Mouse (Mus musculus) forebrain, embryonic 15.5 days (tissue): ENCODE results near the gene Itgbl1. TPM values are rescaled to one million over a fixed set of nuclear protein-coding genes. Genes with fewer than 3 reads are reported as not detected.
"Not testable (repeated sequence)": the region's sequence is repeated elsewhere in the genome, so short reads cannot be mapped to it uniquely, and the experiment has no call there.

Experiments
- ATAC-seq: fragments of 200-750 bp; cut with Nextera tagmentation; replicated peaks from 2 replicates; pipeline ENCODE4 v1.8.0; 2017; ENCODE audit warnings: mild to moderate bottlenecking, moderate TSS enrichment, moderate library complexity
- H3K27ac ChIP-seq: fragments of 300-500 bp; sonication (generic); replicated peaks from 2 replicates; pipeline ENCODE4 v1.5.1; 2015; ENCODE audit warnings: mild to moderate bottlenecking, inconsistent platforms
- H3K27me3 ChIP-seq: fragments of 300-500 bp; sonication (generic); 2 replicates; pipeline ENCODE4 v1.6.1; 2015; ENCODE audit warnings: inconsistent platforms
- H3K36me3 ChIP-seq: fragments of 300-500 bp; sonication (generic); 2 replicates; pipeline ENCODE4 v1.6.1; 2015; ENCODE audit warnings: mild to moderate bottlenecking, inconsistent platforms
- H3K4me1 ChIP-seq: fragments of 300-500 bp; sonication (generic); 2 replicates; pipeline ENCODE4 v1.6.1; 2015; ENCODE audit warnings: inconsistent platforms
- H3K4me2 ChIP-seq: fragments of 300-500 bp; sonication (generic); replicated peaks from 2 replicates; pipeline ENCODE4 v1.6.1; 2015; ENCODE audit warnings: mild to moderate bottlenecking, inconsistent platforms
- H3K4me3 ChIP-seq: fragments of 300-500 bp; sonication (generic); 2 replicates; pipeline ENCODE4 v1.5.1; 2015; ENCODE audit warnings: mild to moderate bottlenecking, inconsistent platforms
- H3K9ac ChIP-seq: fragments of 300-500 bp; sonication (generic); replicated peaks from 2 replicates; pipeline ENCODE4 v1.6.1; 2015; ENCODE audit warnings: mild to moderate bottlenecking, inconsistent platforms
- H3K9me3 ChIP-seq: fragments of 300-500 bp; sonication (generic); 2 replicates; pipeline ENCODE4 v1.6.1; 2016; ENCODE audit warnings: inconsistent platforms
- WGBS: fragments of 180-500 bp; shearing (Covaris S2); methylation state at CpG from one replicate; pipeline ENCODE4 v1.1.7; 2015; ENCODE audit warnings: mixed read lengths; 5-methylcytosine and 5-hydroxymethylcytosine counted together
- polyA plus RNA-seq: library from polyadenylated mRNA; unstranded; fragments of >200 nt; fragmentation: Nextera tagmentation; extraction: Ambion mirVana; gene quantifications from 2 replicates; pipeline ENCODE4 v1.2.1, GENCODE M21; 2015

Itgbl1 gene
- polyA plus RNA-seq: 3.1 and 3.5 TPM in 2 replicates

DNA sequence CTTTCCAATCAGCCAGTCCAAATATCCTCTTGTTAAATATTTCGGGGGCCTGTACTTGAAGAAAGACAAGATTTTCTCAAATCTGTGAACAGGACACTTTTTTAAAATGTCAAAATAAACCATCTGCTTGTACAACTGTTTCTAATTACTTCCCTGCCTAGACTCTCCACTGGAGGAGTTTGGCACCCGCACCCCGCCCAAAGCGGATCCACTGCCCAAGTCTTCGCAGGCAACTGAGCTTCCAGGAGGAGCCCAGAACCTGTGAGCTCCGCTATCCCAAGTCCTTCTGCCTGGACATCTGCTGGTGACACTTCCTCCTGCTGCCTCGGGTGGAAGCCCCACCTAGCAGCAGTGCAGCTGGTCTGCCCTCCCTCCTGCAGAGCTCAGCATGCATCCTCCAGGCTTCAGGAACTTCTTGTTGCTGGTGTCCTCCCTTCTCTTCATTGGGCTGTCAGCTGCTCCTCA, at the start of gene Itgbl1:
Itgbl1 (plus strand) TSS at position 51 of the 465 bp plus-strand sequence.
- ATAC-seq: peak; percentile 90
- no peak within 1 kb of the TSS for H3K4me2 ChIP-seq
- H3K4me3 ChIP-seq: no peak within 1 kb of the TSS
- H3K9ac ChIP-seq: no peak within 1 kb of the TSS
- no peaks in the 10 kb centered on the region for H3K9me3 ChIP-seq
- no peaks in the 10 kb centered on the region for H3K36me3 ChIP-seq
- WGBS: 21% methylated on average over 7 of the region's 7 CpGs
- H3K27ac ChIP-seq: peak within 1 kb of the TSS; percentile 60
- H3K27me3 ChIP-seq: no peaks in the 10 kb centered on the region
- peaks cover 24% of the 10 kb centered on the region for H3K4me1 ChIP-seq

- ATAC-seq: no peak
- Histone ChIP-seq H3K27ac (no peak overlapping the region), H3K4me3 (no peak overlapping the region), H3K36me3 (no peaks in the 10 kb centered on the region), H3K27me3 (no peaks in the 10 kb centered on the region), H3K4me2 (no peak overlapping the region), H3K9me3 (no peaks in the 10 kb centered on the region), H3K4me1 (peaks cover 13% of the 10 kb centered on the region), H3K9ac (no peak overlapping the region)
- 4% methylated on average over 1 of the region's 1 CpGs for WGBS
Measured at GRCm38 (mm10) chr14:123622969-123623368, 36.8 kb upstream of the Itgbl1 start.

DNA sequence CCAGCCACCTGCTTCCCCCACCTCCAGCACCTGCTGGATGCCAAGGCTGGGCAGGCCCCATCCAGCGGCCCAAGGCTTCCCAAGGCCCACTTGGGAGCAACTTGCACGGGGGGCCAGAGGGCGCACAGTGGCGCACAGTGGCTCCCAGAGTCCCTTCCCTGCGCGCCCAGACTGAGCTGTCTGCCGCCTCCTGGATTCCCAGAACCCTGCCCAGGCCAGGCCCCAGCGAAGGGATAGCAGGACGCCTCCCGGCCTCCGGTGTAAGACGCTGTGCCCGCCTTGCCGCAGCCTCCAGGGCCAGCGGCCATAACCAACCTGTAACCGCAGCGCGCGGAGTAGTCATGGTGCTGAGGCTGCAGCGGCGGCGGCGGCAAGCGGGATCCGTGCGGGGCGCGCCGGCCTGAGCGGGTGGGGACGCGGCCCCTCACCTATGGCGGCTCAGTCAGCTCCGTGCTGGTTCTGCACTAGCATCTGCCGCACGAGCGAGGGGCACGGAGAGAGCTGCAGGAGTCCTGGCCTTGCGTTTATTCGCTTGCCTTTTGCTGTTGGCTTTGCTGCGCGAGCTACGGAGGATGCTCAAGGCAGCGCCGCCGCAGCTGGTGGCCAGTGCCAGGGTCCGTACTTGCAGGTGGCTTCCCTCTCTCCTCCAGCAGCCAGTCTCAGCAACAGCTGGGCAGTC, 33.1 kb upstream of the Itgbl1 start, which contains the start of gene Nalcn:
Nalcn (minus strand) TSS at position 644 of the 679 bp plus-strand sequence.
- Histone ChIP-seq H3K9me3 (no peaks in the 10 kb centered on the region), H3K4me1 (peaks cover 13% of the 10 kb centered on the region), H3K27me3 (no peaks in the 10 kb centered on the region), H3K27ac (peak within 1 kb of the TSS; percentile 82), H3K4me3 (peak within 1 kb of the TSS; percentile 73), H3K9ac (peak within 1 kb of the TSS; percentile 78), H3K4me2 (peak within 1 kb of the TSS; percentile 88), H3K36me3 (no peaks in the 10 kb centered on the region)
- ATAC-seq: peak; percentile 94
- WGBS: under 1% methylated on average over 47 of the region's 47 CpGs

GRCm38 (mm10) chr14:123627180-123627562, 32.6 kb upstream of the Itgbl1 start:
- no peaks in the 10 kb centered on the region for H3K9me3 ChIP-seq
- no peak for ATAC-seq
- peak overlapping the region; percentile 88 for H3K4me2 ChIP-seq
- no peaks in the 10 kb centered on the region for H3K27me3 ChIP-seq
- H3K27ac ChIP-seq: peak overlapping the region; percentile 82
- H3K36me3 ChIP-seq: no peaks in the 10 kb centered on the region
- 45% methylated on average over 3 of the region's 3 CpGs for WGBS
- peak overlapping the region; percentile 73 for H3K4me3 ChIP-seq
- peaks cover 13% of the 10 kb centered on the region for H3K4me1 ChIP-seq
- H3K9ac ChIP-seq: peak overlapping the region; percentile 78

- Histone ChIP-seq H3K27me3 (no peaks in the 10 kb centered on the region), H3K9me3 (no peaks in the 10 kb centered on the region), H3K4me2 (peak overlapping the region; percentile 7; the same call in 1 of the 2 replicates), H3K4me1 (peaks cover 24% of the 10 kb centered on the region), H3K27ac (peak overlapping the region; percentile 69), H3K9ac (no peak overlapping the region), H3K36me3 (no peaks in the 10 kb centered on the region), H3K4me3 (no peak overlapping the region)
- WGBS: 16% methylated on average over 20 of the region's 20 CpGs
- ATAC-seq: peak; percentile 89
Measured at GRCm38 (mm10) chr14:123661091-123661491, 1.3 kb downstream of the Itgbl1 start.

DNA sequence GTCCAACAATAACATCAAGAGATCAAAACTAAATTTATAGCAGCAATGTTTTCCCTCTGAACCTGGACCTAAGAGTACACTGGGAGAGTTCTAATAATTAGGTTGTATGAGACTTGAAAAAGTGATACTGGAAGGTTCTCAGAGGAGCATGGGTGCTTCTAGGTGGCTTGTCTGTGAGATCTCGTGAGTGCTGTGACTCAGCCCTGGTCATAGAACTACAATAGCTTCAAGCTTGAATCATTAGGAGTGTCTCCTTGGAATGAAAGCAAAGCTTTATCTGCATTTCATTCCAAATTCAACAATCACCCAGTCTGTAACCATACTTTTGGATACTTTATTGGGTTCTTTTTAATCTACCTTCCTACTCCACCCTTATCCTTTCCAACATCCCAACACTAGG, 2.6 kb downstream of the Itgbl1 start:
- H3K4me1 ChIP-seq: peaks cover 24% of the 10 kb centered on the region
- H3K4me2 ChIP-seq: no peak overlapping the region
- no peak overlapping the region for H3K27ac ChIP-seq
- no peak for ATAC-seq
- no peak overlapping the region for H3K4me3 ChIP-seq
- no peak overlapping the region for H3K9ac ChIP-seq
- H3K36me3 ChIP-seq: no peaks in the 10 kb centered on the region
- no peaks in the 10 kb centered on the region for H3K27me3 ChIP-seq
- 80% methylated on average over 1 of the region's 1 CpGs for WGBS
- H3K9me3 ChIP-seq: no peaks in the 10 kb centered on the region

GRCm38 (mm10) chr14:123663206-123663605, 3.4 kb downstream of the Itgbl1 start:
- H3K36me3 ChIP-seq: no peaks in the 10 kb centered on the region
- no peaks in the 10 kb centered on the region for H3K27me3 ChIP-seq
- no peak overlapping the region for H3K9ac ChIP-seq
- H3K4me1 ChIP-seq: peaks cover 24% of the 10 kb centered on the region
- no peaks in the 10 kb centered on the region for H3K9me3 ChIP-seq
- ATAC-seq: no peak
- H3K4me3 ChIP-seq: no peak overlapping the region
- H3K27ac ChIP-seq: no peak overlapping the region
- H3K4me2 ChIP-seq: no peak overlapping the region

DNA sequence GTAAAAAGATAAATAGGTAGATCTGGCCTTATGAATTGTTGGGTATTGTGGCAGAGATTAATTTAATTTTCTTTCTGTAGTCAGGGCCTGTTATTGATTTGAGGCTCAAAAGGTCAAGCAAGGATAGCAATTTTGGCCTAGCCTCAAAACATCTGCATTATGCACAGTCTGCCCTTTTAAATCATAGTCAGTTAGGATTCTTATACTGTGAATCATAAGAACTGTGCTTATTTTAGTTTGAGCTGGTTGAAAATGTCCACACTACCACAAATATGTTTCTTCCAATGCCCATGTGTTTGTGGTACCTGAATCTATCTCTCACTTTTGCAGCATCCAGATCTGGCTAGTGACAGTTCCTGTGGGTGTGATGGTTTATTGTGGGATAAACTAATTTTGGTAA, 4.7 kb downstream of the Itgbl1 start:
- Histone ChIP-seq H3K9me3 (no peaks in the 10 kb centered on the region), H3K27ac (no peak overlapping the region), H3K36me3 (no peaks in the 10 kb centered on the region), H3K4me3 (no peak overlapping the region), H3K4me1 (peaks cover 17% of the 10 kb centered on the region), H3K9ac (no peak overlapping the region), H3K27me3 (no peaks in the 10 kb centered on the region), H3K4me2 (no peak overlapping the region)
- no peak for ATAC-seq

DNA sequence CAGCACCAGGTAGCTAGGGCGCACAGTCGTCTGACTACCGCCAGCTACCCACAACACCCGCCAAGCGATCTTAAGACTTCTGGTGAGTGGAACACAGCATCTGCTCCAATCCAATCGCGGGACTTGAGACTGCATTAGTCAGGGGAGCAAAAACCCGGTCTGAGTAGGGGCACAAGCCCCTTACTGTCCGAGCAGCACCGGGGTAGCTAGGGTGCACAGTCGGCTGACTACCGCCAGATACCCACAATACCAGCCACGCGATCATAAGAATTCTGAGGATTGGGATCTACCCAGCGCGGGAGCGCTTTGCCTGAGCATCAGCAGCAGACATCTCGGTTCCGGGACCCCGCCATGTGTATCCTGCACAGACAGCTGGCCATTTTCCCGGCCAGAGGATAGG, 11.3 kb downstream of the Itgbl1 start:
- 88% methylated on average over 21 of the region's 21 CpGs for WGBS
- H3K4me1 ChIP-seq, H3K9ac ChIP-seq, H3K9me3 ChIP-seq, H3K36me3 ChIP-seq, ATAC-seq, H3K27ac ChIP-seq, H3K4me3 ChIP-seq, H3K4me2 ChIP-seq, H3K27me3 ChIP-seq: not testable (repeated sequence)

GRCm38 (mm10) chr14:123678091-123678490, 18.3 kb downstream of the Itgbl1 start:
- no peaks in the 10 kb centered on the region for H3K9me3 ChIP-seq
- H3K4me2 ChIP-seq: no peak overlapping the region
- H3K4me3 ChIP-seq: no peak overlapping the region
- WGBS: 88% methylated on average over 2 of the region's 2 CpGs
- no peaks in the 10 kb centered on the region for H3K36me3 ChIP-seq
- no peak overlapping the region for H3K27ac ChIP-seq
- H3K4me1 ChIP-seq: no peaks in the 10 kb centered on the region
- no peaks in the 10 kb centered on the region for H3K27me3 ChIP-seq
- no peak for ATAC-seq
- no peak overlapping the region for H3K9ac ChIP-seq

- Histone ChIP-seq H3K27ac (no peak overlapping the region), H3K4me3 (no peak overlapping the region), H3K4me1 (no peaks in the 10 kb centered on the region), H3K27me3 (no peaks in the 10 kb centered on the region), H3K9me3 (no peaks in the 10 kb centered on the region), H3K4me2 (no peak overlapping the region), H3K9ac (no peak overlapping the region), H3K36me3 (no peaks in the 10 kb centered on the region)
- no peak for ATAC-seq
Measured at GRCm38 (mm10) chr14:123714751-123715150, 55.0 kb downstream of the Itgbl1 start.

GRCm38 (mm10) chr14:123742055-123742454, 82.3 kb downstream of the Itgbl1 start:
- 57% methylated on average over 1 of the region's 1 CpGs for WGBS
- no peaks in the 10 kb centered on the region for H3K4me1 ChIP-seq
- no peaks in the 10 kb centered on the region for H3K27me3 ChIP-seq
- H3K4me3 ChIP-seq: no peak overlapping the region
- no peaks in the 10 kb centered on the region for H3K36me3 ChIP-seq
- no peaks in the 10 kb centered on the region for H3K9me3 ChIP-seq
- H3K27ac ChIP-seq: no peak overlapping the region
- no peak for ATAC-seq
- no peak overlapping the region for H3K9ac ChIP-seq
- no peak overlapping the region for H3K4me2 ChIP-seq

DNA sequence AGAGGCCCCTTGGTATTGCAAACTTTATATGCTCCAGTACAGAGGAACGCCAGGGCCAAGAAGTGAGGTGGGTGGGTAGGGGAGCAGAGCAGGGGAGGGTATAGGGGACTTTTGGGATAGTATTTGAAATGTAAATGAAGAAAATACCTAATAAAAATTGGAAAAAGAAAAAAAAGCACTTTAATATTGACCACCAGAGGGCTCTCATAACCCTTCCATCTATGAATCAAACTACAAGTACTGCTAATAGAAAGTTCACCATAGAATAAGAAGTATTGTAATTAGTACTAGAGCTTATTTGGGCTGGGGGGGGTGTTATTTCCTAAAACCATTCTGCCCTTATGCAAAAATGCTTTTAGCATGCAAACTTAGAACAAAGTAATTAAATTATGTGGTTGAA, 91.2 kb downstream of the Itgbl1 start:
- H3K27me3 ChIP-seq: no peaks in the 10 kb centered on the region
- H3K36me3 ChIP-seq: no peaks in the 10 kb centered on the region
- no peaks in the 10 kb centered on the region for H3K9me3 ChIP-seq
- H3K9ac ChIP-seq: no peak overlapping the region
- no peak overlapping the region for H3K4me2 ChIP-seq
- 80% methylated on average over 1 of the region's 1 CpGs for WGBS
- H3K4me1 ChIP-seq: no peaks in the 10 kb centered on the region
- ATAC-seq: no peak
- no peak overlapping the region for H3K4me3 ChIP-seq
- H3K27ac ChIP-seq: no peak overlapping the region
